Mouse (Mus musculus) testis, adult 2 months (tissue): Measurements from ENCODE around the gene Stam2.
A peak's percentile ranks its signal among the peaks of the same experiment; 100 is the strongest.

Source experiments
- CTCF ChIP-seq: fragments of 200-500 bp; IDR thresholded peaks from 2 replicates; pipeline ENCODE4 v1.5.1; 2012; ENCODE audit warnings: low read depth, mild to moderate bottlenecking, inconsistent platforms, low read length, moderate library complexity; ENCODE audit not compliant: control insufficient read depth, insufficient read depth, insufficient replicate concordance
- POLR2A ChIP-seq: fragments of 200-500 bp; IDR thresholded peaks from 2 replicates; pipeline ENCODE4 v1.6.1; 2012; ENCODE audit warnings: low read depth, mild to moderate bottlenecking, inconsistent platforms, low read length, moderate library complexity; ENCODE audit not compliant: control insufficient read depth

- no peak for TF ChIP-seq CTCF
- TF ChIP-seq POLR2A: peak; percentile 11; the same call in 1 of the 2 replicates
Observed at GRCm38 (mm10) chr2:52741681-52742255, 313 bp downstream of the Stam2 start.
